Mouse (Mus musculus): ENCODE data around the gene Sytl1.

- TF ChIP-seq CTCF (IDR thresholded peaks at IDR 0.05; ENCODE audit: extremely low read depth, insufficient read depth, low read length) (no peak), POLR2A (IDR thresholded peaks at IDR 0.05; ENCODE audit: extremely low read depth, insufficient read depth, low read length) (no peak)
Observed at GRCm38 (mm10) chr4:133237911-133238310, 25.0 kb downstream of the Sytl1 start.

All from cortical plate, adult 2 months (tissue).